Mouse (Mus musculus): ENCODE measurements at regions not wholly inside any gene's neighbourhood (a gene's known extent, or its start where the extent isn't known, plus 50 kb on each side); places are given as distances from the start of the nearest gene placed in this dataset.

DNA sequence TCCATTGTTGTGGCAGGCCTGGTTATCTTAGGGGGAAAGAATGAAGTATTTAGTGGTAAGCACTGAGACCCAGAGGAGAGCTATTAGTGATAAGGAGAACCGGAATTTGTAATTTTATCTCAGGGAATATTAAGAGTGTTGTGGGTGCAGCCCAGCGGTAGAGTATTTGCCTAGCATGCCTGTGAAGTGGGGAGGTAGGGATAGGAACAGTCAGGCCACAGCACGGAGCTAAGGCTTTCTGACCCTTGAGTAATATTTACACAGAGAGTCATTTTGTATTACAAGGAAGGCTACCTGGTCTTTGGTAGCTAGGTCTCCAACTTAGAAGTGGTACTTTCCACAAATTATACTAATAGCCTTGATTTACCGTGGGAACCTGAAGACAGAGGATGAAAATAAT lies 49.8 kb upstream of the Lrig2 start:
- no peak overlapping the region for H3K4me2 ChIP-seq (ENCODE audit: low read depth, low read length, poor library complexity, severe bottlenecking)
- no peaks in the 10 kb centered on the region for H3K36me3 ChIP-seq (ENCODE audit: insufficient read depth, low read length)
- ATAC-seq (ENCODE audit: low FRiP score) (no peak), DNase-seq (ENCODE audit: low spot score) (no peak)
- no peak for TF ChIP-seq CTCF (IDR thresholded peaks at IDR 0.05)
- no peak overlapping the region for H3K27ac ChIP-seq (ENCODE audit: low read depth, low read length)
- H3K9me3 ChIP-seq (ENCODE audit: low read length) = no peaks in the 10 kb centered on the region
- no peaks in the 10 kb centered on the region for H3K4me1 ChIP-seq (ENCODE audit: insufficient read depth, low read length)
- WGBS = 72% methylated on average over 4 of the region's 4 CpGs
- H3K4me3 ChIP-seq (ENCODE audit: low read depth, low read length) = no peak overlapping the region
- H3K27me3 ChIP-seq (ENCODE audit: insufficient read depth, low read length) = no peaks in the 10 kb centered on the region
- H3K9ac ChIP-seq (replicated peaks; ENCODE audit: low read length, poor library complexity, severe bottlenecking) = no peak overlapping the region
